Mouse (Mus musculus): ENCODE data around the gene Kcnmb4.

GRCm38 (mm10) chr10:116397973-116398372 lies 75.7 kb downstream of the Kcnmb4 start:
- TF ChIP-seq CTCF (IDR thresholded peaks at IDR 0.05; ENCODE audit: insufficient read depth, low read length) (no peak), POLR2A (IDR thresholded peaks at IDR 0.05; ENCODE audit: borderline replicate concordance, extremely low read depth, low read depth, low read length) (no peak)
